Mouse (Mus musculus): ENCODE data around the gene Tm9sf2.

Tm9sf2 gene

GRCm38 (mm10) chr14:122176263-122176798 lies 69.5 kb downstream of the Tm9sf2 start:
- no peak for DNase-seq (ENCODE audit: low read depth, low spot score)

DNA sequence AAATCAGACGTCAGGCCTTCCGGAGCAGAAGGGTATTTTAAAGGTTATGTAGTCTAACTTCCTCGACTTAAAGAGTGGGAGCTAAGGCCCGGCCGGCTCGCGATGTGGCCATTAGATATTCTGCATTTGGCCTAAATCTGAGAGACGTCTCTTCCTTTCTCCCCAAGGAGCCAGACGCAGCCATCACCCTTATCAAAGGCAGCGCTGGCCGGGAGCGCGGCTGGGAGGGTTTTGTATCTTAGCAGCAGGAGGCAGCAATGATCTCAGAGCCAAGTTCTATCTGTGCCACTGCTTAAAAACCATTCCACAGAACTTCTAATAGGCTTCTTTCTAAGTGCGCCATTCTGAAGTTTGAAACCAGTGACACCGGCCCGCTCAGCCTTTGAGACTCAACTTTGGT lies 72.4 kb downstream of the Tm9sf2 start:
- DNase-seq (ENCODE audit: low read depth, low spot score), result no peak

GRCm38 (mm10) chr14:122181078-122181814 lies 74.4 kb downstream of the Tm9sf2 start, which contains the start of gene Clybl:
TSS of gene Clybl (plus strand) at chr14:122181704.
- peak; percentile 96 for DNase-seq (ENCODE audit: low read depth, low spot score)

DNA sequence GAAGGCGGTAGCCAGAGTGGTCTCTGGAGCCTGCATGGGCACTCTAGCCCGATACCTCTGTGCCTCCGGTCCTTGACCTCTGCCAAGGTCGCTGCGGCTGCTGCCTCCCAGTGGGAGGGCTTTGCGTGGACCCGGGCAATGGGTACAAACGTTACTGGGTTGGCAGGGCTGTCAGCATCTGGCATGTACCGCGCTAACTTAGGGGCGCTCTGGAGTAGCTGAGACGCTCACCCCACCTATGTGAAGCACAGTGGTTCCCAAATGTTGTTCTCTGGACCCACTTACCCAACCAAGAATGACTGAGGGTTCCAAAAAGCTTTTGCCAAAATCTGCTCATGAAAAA lies 74.9 kb downstream of the Tm9sf2 start:
- no peak for DNase-seq (ENCODE audit: low read depth, low spot score)

DNA sequence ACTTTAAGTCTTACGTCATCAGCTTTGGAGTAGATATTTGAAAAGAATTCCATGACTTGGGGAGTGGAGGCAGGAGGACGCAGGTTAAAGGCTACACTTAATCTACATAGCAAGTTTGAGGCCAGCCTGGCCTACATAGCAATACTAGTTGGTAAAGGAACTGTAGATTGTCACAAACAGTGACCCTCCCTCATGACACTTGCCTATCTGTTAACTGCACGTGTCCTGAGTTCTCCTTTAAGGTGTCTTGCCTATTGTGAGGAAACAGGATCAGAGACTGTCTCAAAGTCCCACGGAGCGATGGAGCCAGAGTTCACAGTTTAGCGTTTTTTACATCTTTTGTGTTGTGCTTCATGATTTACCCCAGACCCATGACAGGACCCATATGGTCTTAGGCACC lies 75.4 kb downstream of the Tm9sf2 start:
- DNase-seq (ENCODE audit: low read depth, low spot score), result no peak

DNA sequence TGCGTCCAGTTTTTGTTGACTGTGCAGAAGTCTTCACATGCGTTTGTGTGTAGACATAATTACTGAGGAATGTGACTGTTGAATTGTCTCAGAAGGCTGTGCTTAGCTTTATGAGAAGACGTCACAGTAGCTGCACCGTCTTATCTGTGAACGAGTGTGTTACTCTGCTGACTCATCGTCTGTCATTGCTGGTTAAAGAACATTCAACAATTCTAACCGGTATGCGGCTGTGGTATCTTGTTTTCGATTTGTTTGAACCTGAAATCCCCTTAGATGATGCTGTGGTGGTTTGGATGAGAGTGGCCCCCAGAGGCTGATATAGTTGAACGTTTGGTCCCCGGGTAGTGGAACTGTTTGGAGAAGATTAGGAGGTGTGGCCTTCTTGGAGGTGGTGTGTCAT lies 77.1 kb downstream of the Tm9sf2 start:
- no peak for DNase-seq (ENCODE audit: low read depth, low spot score)

- no peak for DNase-seq (ENCODE audit: low read depth, low spot score)
Measured at GRCm38 (mm10) chr14:122188250-122188649, 81.4 kb downstream of the Tm9sf2 start.

- no peak for DNase-seq (ENCODE audit: low read depth, low spot score)
Measured at GRCm38 (mm10) chr14:122189901-122190300, 83.1 kb downstream of the Tm9sf2 start.

DNA sequence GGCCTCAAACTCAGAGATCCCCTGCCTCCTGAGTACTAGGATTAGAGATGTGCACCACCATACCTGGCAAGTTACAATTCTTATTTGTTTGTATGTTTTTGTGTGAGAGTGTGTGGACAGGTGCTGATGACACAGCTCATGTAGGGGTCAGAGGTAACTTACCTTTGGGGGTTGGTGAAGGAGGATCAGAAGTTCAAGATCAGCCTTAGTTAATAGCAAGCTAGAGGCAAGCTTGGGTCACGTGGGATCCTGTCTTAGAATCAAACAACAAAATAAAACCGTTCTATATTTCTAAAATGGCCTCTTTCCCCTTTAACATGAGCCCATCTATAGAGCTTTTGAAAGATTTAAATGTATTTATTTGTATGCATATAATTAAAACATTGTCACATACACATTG lies 83.7 kb downstream of the Tm9sf2 start:
- DNase-seq (ENCODE audit: low read depth, low spot score), result no peak

DNA sequence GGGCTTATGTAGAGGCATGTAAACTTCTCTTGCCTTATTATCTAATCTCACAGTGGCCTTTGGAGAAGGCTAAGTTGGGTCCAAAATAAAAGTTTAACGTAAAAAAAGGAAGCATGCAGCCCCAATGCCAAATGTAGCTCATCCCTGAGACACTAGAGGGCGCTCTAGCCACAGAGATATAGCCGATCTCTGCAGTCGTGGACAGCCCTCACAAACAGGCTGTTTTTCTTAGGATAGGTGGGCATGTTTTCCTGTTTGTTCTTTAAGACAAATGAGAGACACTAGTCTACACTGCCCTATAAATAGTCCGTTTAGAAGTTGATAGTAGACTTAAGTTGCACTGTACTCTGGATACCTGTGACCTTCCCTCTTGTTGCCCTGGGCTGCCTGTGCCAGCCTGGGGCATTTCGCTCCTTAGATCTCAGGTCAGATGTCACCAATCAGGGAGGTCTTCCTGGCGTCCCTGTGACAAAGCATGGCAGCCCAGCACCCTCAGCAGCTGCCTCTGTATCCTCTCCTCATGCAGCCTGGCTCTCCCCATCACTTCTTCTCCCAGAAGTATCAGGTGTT lies 84.2 kb downstream of the Tm9sf2 start:
- DNase-seq (ENCODE audit: low read depth, low spot score), result peak; percentile 84

DNA sequence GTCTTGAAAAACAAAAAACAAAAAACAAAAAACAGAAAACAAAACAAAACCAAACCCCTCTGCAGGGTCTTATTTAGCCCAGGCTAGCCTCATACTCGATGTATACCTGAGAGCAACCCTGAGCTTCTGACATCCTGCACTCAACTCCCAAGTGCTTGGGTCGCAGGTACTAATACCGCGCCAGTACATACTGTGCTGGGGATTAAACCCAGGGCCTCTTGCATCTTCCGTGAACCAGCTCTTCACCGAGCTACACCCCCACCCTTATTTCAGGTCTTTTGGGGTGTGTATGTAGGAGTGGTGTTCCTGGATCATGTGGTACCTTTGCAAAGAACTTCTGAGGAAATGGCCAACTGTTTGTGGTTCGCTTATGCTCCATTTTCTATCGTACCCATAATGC lies 87.8 kb downstream of the Tm9sf2 start:
- peak; percentile 15 for DNase-seq (ENCODE audit: low read depth, low spot score)

DNA sequence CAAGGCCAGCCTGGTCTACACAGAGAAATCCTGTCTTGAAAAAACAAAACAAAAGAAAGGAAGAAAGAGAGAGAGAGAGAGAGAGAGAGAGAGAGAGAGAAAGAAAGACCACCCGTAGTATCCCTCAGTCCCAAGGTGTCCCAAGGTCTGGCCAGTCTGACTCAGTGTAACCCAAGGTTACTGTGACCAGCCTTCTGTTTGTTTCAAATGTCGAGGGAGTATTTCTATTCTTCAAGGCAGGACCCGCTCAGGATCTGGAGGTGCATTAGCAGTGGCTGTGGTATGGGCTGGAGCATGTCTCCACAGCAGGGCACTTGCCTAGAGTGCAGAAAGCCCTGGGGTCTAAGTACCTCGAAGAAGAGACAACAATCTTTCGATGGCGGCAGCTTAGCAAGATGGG lies 90.0 kb downstream of the Tm9sf2 start:
- no peak for DNase-seq (ENCODE audit: low read depth, low spot score)

DNA sequence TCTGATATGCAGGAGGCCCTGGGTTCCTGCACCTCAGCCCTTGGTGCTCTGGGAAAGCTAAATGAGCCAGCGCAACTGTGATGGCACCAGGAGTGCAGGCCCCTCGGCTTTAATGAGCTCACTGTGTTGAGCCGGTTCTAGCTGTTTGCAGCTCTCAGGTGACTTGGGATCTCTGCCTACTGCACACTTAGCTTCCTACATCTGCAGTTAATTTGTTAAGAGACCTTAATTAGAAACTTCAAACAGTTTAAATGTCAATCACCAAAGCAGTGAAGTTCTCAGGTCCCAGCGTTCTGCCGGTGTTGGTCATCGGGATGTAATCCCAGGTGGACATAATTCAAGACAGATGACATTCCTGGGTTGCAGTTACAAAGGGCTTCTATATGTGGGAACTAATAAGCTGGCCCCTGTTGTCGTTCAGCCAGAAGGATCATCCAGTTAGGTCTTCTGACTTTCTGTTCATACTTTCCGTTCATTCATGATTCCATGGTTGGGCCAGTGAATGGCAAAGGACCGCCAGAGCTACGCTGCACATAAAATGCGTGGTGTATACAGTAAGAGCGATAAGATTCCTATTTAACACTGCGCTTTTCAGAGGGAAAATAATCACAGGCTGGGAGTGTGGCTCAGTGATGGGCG lies 93.5 kb downstream of the Tm9sf2 start:
- no peak for DNase-seq (ENCODE audit: low read depth, low spot score)

GRCm38 (mm10) chr14:122209177-122209576 lies 102.3 kb downstream of the Tm9sf2 start:
- DNase-seq (ENCODE audit: low read depth, low spot score), result no peak
